Comparison of ENCODE assay signal across 8 mouse cellular contexts in genomic region chr3:87919336-87920108, GRCm38 (mm10). TPM values are rescaled to one million over a fixed set of nuclear protein-coding genes. Genes with fewer than 3 reads are reported as not detected.
DNase-seq lines count a peak whose midpoint lies in the region; ATAC-seq lines count a peak whose summit lies in the region.

Mrpl24 (plus strand) TSS chr3:87919506.

- peak within 1 kb of the TSS; percentile 85 for H3K9ac ChIP-seq in heart, embryonic 14.5 days (ENCODE audit: low read length)
- H3K9ac ChIP-seq in liver, embryonic 13.5 days: peak within 1 kb of the TSS; percentile 75
- H3K9ac ChIP-seq in stomach, embryonic 16.5 days (ENCODE audit: low read length): peak within 1 kb of the TSS; percentile 82

- peak; percentile 84 for DNase-seq in CD4-positive, CD25-positive, alpha-beta regulatory T cell, adult 2 months (ENCODE audit: low read depth, low spot score)
- peak; percentile 93 for DNase-seq in brain, embryonic 18.5 days (ENCODE audit: low read depth, low spot score)
- peak; percentile 87 for DNase-seq in fibroblast of lung, adult 2 months (ENCODE audit: low read depth)
- peak; percentile 91 for DNase-seq in kidney, postnatal 14 days
- peak; percentile 69 for DNase-seq in liver, embryonic 13.5 days
- peak; percentile 67 for DNase-seq in neural tube, embryonic 10.5 days (ENCODE audit: extremely low spot score, low spot score)

- ATAC-seq in heart, embryonic 14.5 days (ENCODE audit: insufficient number of reproducible peaks, insufficient read depth, low FRiP score, low read depth): peak; percentile 70
- peak; percentile 80 for ATAC-seq in liver, embryonic 13.5 days (ENCODE audit: low read depth)
- ATAC-seq in stomach, embryonic 16.5 days (ENCODE audit: insufficient read depth, low FRiP score): peak; percentile 88

- peaks cover 60% of the 10 kb centered on the region for H3K36me3 ChIP-seq in heart, embryonic 14.5 days (ENCODE audit: control insufficient read depth, insufficient read depth, low read length)
- peaks cover 63% of the 10 kb centered on the region for H3K36me3 ChIP-seq in liver, embryonic 13.5 days
- peaks cover 35% of the 10 kb centered on the region for H3K36me3 ChIP-seq in stomach, embryonic 16.5 days (ENCODE audit: control insufficient read depth, insufficient read depth, low read length)

- peak within 1 kb of the TSS; percentile 72 for H3K4me2 ChIP-seq in heart, embryonic 14.5 days (ENCODE audit: low read length)
- H3K4me2 ChIP-seq in liver, embryonic 13.5 days: peak within 1 kb of the TSS; percentile 81
- H3K4me2 ChIP-seq in stomach, embryonic 16.5 days (ENCODE audit: low read depth, low read length): peak within 1 kb of the TSS; percentile 75

- peak within 1 kb of the TSS; percentile 84 to 87 for H3K27ac ChIP-seq in heart, embryonic 14.5 days (replicated peaks in 1 of 2; ENCODE audit: control insufficient read depth in 1 of 2, insufficient read depth in 1 of 2, low read depth in 2 of 2, low read length in 2 of 2)
- peak within 1 kb of the TSS; percentile 83 for H3K27ac ChIP-seq in liver, embryonic 13.5 days
- peak within 1 kb of the TSS; percentile 90 for H3K27ac ChIP-seq in stomach, embryonic 16.5 days (ENCODE audit: low read length)

- no peaks in the 10 kb centered on the region for H3K9me3 ChIP-seq in heart, embryonic 14.5 days (ENCODE audit: control insufficient read depth, low read length)
- H3K9me3 ChIP-seq in liver, embryonic 13.5 days (replicated peaks): no peaks in the 10 kb centered on the region
- H3K9me3 ChIP-seq in stomach, embryonic 16.5 days (replicated peaks; ENCODE audit: control insufficient read depth, low read length): no peaks in the 10 kb centered on the region

- H3K4me3 ChIP-seq in heart, embryonic 14.5 days (ENCODE audit: control insufficient read depth in 1 of 2, insufficient read depth in 1 of 2, low read depth in 1 of 2, low read length in 2 of 2): peak within 1 kb of the TSS; percentile 70 to 88
- H3K4me3 ChIP-seq in liver, embryonic 13.5 days (replicated peaks): peak within 1 kb of the TSS; percentile 66
- H3K4me3 ChIP-seq in stomach, embryonic 16.5 days (replicated peaks; ENCODE audit: low read length): peak within 1 kb of the TSS; percentile 78

- no peaks in the 10 kb centered on the region for H3K27me3 ChIP-seq in heart, embryonic 14.5 days (ENCODE audit: control insufficient read depth, insufficient read depth, low read length)
- H3K27me3 ChIP-seq in liver, embryonic 13.5 days: no peaks in the 10 kb centered on the region
- no peaks in the 10 kb centered on the region for H3K27me3 ChIP-seq in stomach, embryonic 16.5 days (ENCODE audit: control insufficient read depth, insufficient read depth, low read length)

- under 1% methylated on average over 30 of the region's 30 CpGs for WGBS in heart, embryonic 14.5 days
- under 1% methylated on average over 30 of the region's 30 CpGs for WGBS in liver, embryonic 13.5 days (ENCODE audit: insufficient replicate concordance)
- WGBS in stomach, embryonic 16.5 days: under 1% methylated on average over 30 of the region's 30 CpGs

- H3K4me1 ChIP-seq in heart, embryonic 14.5 days (ENCODE audit: control insufficient read depth in 2 of 2, insufficient read depth in 2 of 2, low read length in 2 of 2): peaks cover 0 to 10% of the 10 kb centered on the region in 2 experiments; a peak in 2 of 4 replicates
- peaks cover 30% of the 10 kb centered on the region for H3K4me1 ChIP-seq in liver, embryonic 13.5 days (replicated peaks)
- H3K4me1 ChIP-seq in stomach, embryonic 16.5 days (ENCODE audit: control insufficient read depth, insufficient read depth, low read length): peaks cover 4% of the 10 kb centered on the region; the same call in 1 of the 2 replicates

RNA-seq across cellular contexts. Expression of gene Mrpl24, which starts in this region (rescaled TPM):
- 64.1 and 67.9 TPM in 2 replicates for polyA plus RNA-seq in heart, embryonic 14.5 days (2014; fragmentation: Nextera tagmentation; extraction: Ambion mirVana)
- polyA plus RNA-seq in liver, embryonic 13.5 days (2015; fragmentation: Nextera tagmentation; extraction: Ambion mirVana): 48.7 and 56.5 TPM in 2 replicates
- 66.2 and 77.2 TPM in 2 replicates for polyA plus RNA-seq in stomach, embryonic 16.5 days (2015; fragmentation: Nextera tagmentation; extraction: Ambion mirVana)

Comparison
In these comparisons a context has a peak if more than half of its experiments do, and no peak if none do; other contexts are left out.
1. Peak in every context shown above with its lines: DNase-seq, ATAC-seq, H3K4me3 ChIP-seq and H3K27ac ChIP-seq.